Mouse (Mus musculus) megakaryocyte, embryonic 14.5 days (primary cell): ENCODE measurements around the gene Acap3.

Experiments used
- FLI1 ChIP-seq: IDR thresholded peaks from 2 replicates; pipeline ENCODE4 v1.6.1; 2012; ENCODE audit warnings: low read length, inconsistent platforms, mixed read lengths
- GATA1 ChIP-seq: IDR thresholded peaks from 3 replicates; pipeline ENCODE4 v1.6.1; 2012; ENCODE audit warnings: mixed read lengths, low read length, inconsistent platforms, borderline replicate concordance

DNA sequence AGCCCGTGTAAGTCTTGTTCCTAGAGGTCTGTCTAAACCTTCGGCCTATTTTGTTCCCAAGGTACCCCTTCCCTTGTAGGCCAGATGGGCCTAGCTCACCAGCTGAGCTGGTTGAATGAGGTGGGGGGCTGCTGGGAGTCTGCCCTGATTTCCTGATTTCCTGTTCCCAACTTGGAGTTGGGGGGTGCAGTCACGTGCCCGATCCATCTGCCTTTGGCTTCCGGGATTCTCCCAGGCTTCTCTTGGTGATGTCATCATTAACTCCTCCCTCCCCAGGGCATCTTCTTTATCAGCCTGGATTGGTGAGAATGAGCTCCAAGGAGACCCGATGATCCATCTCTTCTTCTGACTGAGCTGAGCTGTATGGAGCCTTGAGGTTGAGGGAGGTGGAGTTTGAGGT lies 3.6 kb downstream of the Acap3 start:
- TF ChIP-seq GATA1 (no peak), FLI1 (no peak)
